Mouse (Mus musculus) left cerebral cortex, postnatal 36 days (tissue): Measurements from ENCODE around the gene Mllt1. TPM values are rescaled to one million over a fixed set of nuclear protein-coding genes. Genes with fewer than 3 reads are reported as not detected.

Source experiments
- DNase-seq, 2 experiments: peaks; one replicate each; pipeline ENCODE4 v3.0.0; 2021 to 2022; ENCODE audit warnings: low spot score in 2 of 2, mixed read lengths in 1 of 2
- intact Hi-C: fragments of 180-260 bp; cut with DNase I; formaldehyde crosslinking; loops from one replicate; pipeline ENCODE4 v1.15.1; 2025
- total RNA-seq, 2 experiments: library from RNA; stranded (reverse); gene quantifications; 2 replicates each; pipeline ENCODE4 v1.2.3; 2021

The Mllt1 gene
- total RNA-seq, 2 experiments from 2014 or later, result 69.3 to 82.4 TPM

DNA sequence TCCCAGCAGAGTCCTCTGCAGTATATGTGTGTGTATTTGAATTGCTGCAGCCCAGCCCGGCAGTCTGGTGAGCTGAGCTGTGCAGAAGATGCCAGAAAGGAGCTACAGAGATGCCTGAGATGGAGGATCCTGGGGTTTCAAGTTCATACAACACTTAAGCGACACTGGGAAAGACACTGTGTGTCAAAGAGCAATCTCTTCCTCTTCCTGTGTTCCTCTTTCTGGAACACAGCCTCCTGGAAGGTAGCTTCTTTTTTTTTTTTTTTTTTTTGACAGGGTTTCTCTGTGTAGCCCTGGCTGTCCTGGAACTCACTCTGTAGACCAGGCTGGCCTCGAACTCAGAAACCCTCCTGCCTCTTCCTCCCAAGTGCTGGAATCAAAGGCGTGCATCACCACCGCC lies 86.4 kb downstream of the Mllt1 start:
- no peak for DNase-seq
- intact Hi-C loops, result no loop called here

DNA sequence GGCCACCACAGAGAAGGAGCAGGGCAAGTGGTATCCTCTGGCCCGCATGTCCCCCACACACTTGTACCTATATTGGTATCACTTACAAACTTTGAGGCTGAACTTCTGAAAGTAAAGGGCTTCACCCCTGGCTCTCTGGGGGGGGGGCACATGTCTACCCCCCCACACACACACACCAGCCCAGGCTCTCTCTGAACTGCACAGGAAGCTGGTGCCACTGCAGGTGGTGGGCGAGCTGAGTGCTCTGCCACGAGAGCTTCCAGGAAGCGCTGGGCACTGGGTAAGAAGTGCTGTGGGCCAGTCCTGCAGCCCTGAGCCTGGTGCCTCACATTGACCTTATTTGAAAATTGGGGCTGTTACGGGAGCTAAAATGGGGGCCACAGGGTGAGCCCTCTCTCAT lies 91.5 kb downstream of the Mllt1 start:
- no peak for DNase-seq
- intact Hi-C loops, result no loop called here

Other genes starting within 250 kb of the Mllt1 start
- 100 to 1,000 TPM; 190 to 237 TPM for gene Ndufa11, start 217.6 kb downstream of the Mllt1 start, total RNA-seq
- 10 to 100 TPM; 13.7 to 14.9 TPM for gene Vmac, start 217.4 kb downstream of the Mllt1 start, total RNA-seq
- gene Nrtn, start 177.9 kb downstream of the Mllt1 start, total RNA-seq, result 1 to 10 TPM; 5.9 to 7.3 TPM
- 10 to 100 TPM; 57.6 to 75.6 TPM for gene Dus3l, start 170.7 kb downstream of the Mllt1 start, total RNA-seq
- gene Prr22, start 165.2 kb downstream of the Mllt1 start, total RNA-seq, result 1 to 10 TPM; 1.2 to 1.3 TPM
- gene Rfx2, start 104.4 kb downstream of the Mllt1 start, total RNA-seq, result 1 to 10 TPM; 2.7 to 2.9 TPM
- gene Acsbg2, start 61.0 kb downstream of the Mllt1 start, total RNA-seq, result not detected
- under 1 TPM in 1 of 2 experiments, not detected in 1; 0.14 TPM for gene 1700061G19Rik, start 59.9 kb downstream of the Mllt1 start, total RNA-seq
- not detected for gene Acer1, start 46.7 kb upstream of the Mllt1 start, total RNA-seq
- 10 to 100 TPM; 66.6 to 68.3 TPM for gene Clpp, start 54.9 kb upstream of the Mllt1 start, total RNA-seq
- gene Alkbh7, start 61.9 kb upstream of the Mllt1 start, total RNA-seq, result 10 to 100 TPM; 20.5 to 26.2 TPM
- not detected for gene Pspn, start 64.6 kb upstream of the Mllt1 start, total RNA-seq
- gene Gtf2f1, start 75.9 kb upstream of the Mllt1 start, total RNA-seq, result 10 to 100 TPM; 63.4 to 65.3 TPM
- under 1 TPM; 0.27 to 0.34 TPM for gene Gm17949, start 76.1 kb upstream of the Mllt1 start, total RNA-seq
- gene Khsrp, start 96.1 kb upstream of the Mllt1 start, total RNA-seq, result 100 to 1,000 TPM; 106 to 112 TPM
- not detected for gene Slc25a41, start 106.2 kb upstream of the Mllt1 start, total RNA-seq
- 1 to 10 TPM in 1 of 2 experiments, under 1 TPM in 1; 0.32 to 1.3 TPM for gene Crb3, start 123.7 kb upstream of the Mllt1 start, total RNA-seq
- 100 to 1,000 TPM; 347 to 354 TPM for gene Slc25a23, start 124.4 kb upstream of the Mllt1 start, total RNA-seq
- gene Dennd1c, start 143.1 kb upstream of the Mllt1 start, total RNA-seq, result 1 to 10 TPM; 1.7 to 2.5 TPM
- gene Tubb4a, start 152.4 kb upstream of the Mllt1 start, total RNA-seq, result 100 to 1,000 TPM; 620 to 748 TPM
- gene Tnfsf9, start 169.9 kb upstream of the Mllt1 start, total RNA-seq, result under 1 TPM; 0.25 to 0.41 TPM
- under 1 TPM in 1 of 2 experiments, not detected in 1; 0.52 TPM for gene Cd70, start 214.4 kb upstream of the Mllt1 start, total RNA-seq